Mouse (Mus musculus) heart, embryonic 16.5 days (tissue): ENCODE measurements at regions not wholly inside any gene's neighbourhood (a gene's known extent, or its start where the extent isn't known, plus 50 kb on each side); places are given as distances from the start of the nearest gene placed in this dataset.

Experiments
- ATAC-seq: fragments of 200-750 bp; cut with Nextera tagmentation; replicated peaks from 2 replicates; pipeline ENCODE4 v1.8.0; 2017; ENCODE audit warnings: moderate number of reproducible peaks; ENCODE audit not compliant: insufficient read depth, low FRiP score; ENCODE audit errors: extremely low read depth
- H3K27ac ChIP-seq: fragments of 300-500 bp; sonication (generic); 2 replicates; pipeline ENCODE4 v1.5.1; 2014; ENCODE audit warnings: mild to moderate bottlenecking, low read length, control low read depth, moderate library complexity
- H3K27me3 ChIP-seq: fragments of 300-500 bp; sonication (generic); 2 replicates; pipeline ENCODE4 v1.6.1; 2014; ENCODE audit warnings: low read length, mixed read lengths; ENCODE audit not compliant: control insufficient read depth, insufficient read depth
- H3K36me3 ChIP-seq: fragments of 300-500 bp; sonication (generic); 2 replicates; pipeline ENCODE4 v1.6.1; 2014; ENCODE audit not compliant: control insufficient read depth, insufficient read depth
- H3K4me1 ChIP-seq: fragments of 300-500 bp; sonication (generic); 2 replicates; pipeline ENCODE4 v1.6.1; 2014; ENCODE audit warnings: low read length, mixed read lengths; ENCODE audit not compliant: control insufficient read depth, insufficient read depth
- H3K4me2 ChIP-seq: fragments of 300-500 bp; sonication (generic); 2 replicates; pipeline ENCODE4 v1.6.1; 2014; ENCODE audit warnings: low read depth, mild to moderate bottlenecking, control low read depth, low read length
- H3K4me3 ChIP-seq: fragments of 300-500 bp; sonication (generic); 2 replicates; pipeline ENCODE4 v1.5.1; 2014; ENCODE audit warnings: mild to moderate bottlenecking, control low read depth, low read length
- H3K9ac ChIP-seq: fragments of 300-500 bp; sonication (generic); 2 replicates; pipeline ENCODE4 v1.6.1; 2014; ENCODE audit warnings: low read length, control low read depth
- H3K9me3 ChIP-seq: fragments of 300-500 bp; sonication (generic); replicated peaks from 2 replicates; pipeline ENCODE4 v1.6.1; 2016; ENCODE audit warnings: low read length; ENCODE audit not compliant: control insufficient read depth
- WGBS: fragments of 180-500 bp; shearing (Covaris S2); extraction: QIAGEN DNeasy Blood & Tissue Kit; methylation state at CpG from one replicate; pipeline ENCODE4 v1.1.7; 2014; 5-methylcytosine and 5-hydroxymethylcytosine counted together

- no peaks in the 10 kb centered on the region for H3K36me3 ChIP-seq
- H3K9me3 ChIP-seq = no peaks in the 10 kb centered on the region
- no peak overlapping the region for H3K9ac ChIP-seq
- ATAC-seq = no peak
- H3K4me3 ChIP-seq = no peak overlapping the region
- no peak overlapping the region for H3K4me2 ChIP-seq
- WGBS = 8% methylated on average over 1 of the region's 1 CpGs
- H3K27ac ChIP-seq = no peak overlapping the region
- no peaks in the 10 kb centered on the region for H3K4me1 ChIP-seq
- no peaks in the 10 kb centered on the region for H3K27me3 ChIP-seq
Observed at GRCm38 (mm10) chr4:58728641-58729040, 58.9 kb downstream of the Olfr267 start.

GRCm38 (mm10) chr4:58726424-58726823 lies 61.1 kb downstream of the Olfr267 start:
- no peak overlapping the region for H3K4me3 ChIP-seq
- H3K36me3 ChIP-seq = no peaks in the 10 kb centered on the region
- WGBS = 74% methylated on average over 2 of the region's 2 CpGs
- no peak overlapping the region for H3K9ac ChIP-seq
- no peak overlapping the region for H3K4me2 ChIP-seq
- H3K27me3 ChIP-seq = no peaks in the 10 kb centered on the region
- no peaks in the 10 kb centered on the region for H3K4me1 ChIP-seq
- no peaks in the 10 kb centered on the region for H3K9me3 ChIP-seq
- no peak overlapping the region for H3K27ac ChIP-seq
- no peak for ATAC-seq

GRCm38 (mm10) chr4:58722772-58723171 lies 64.7 kb downstream of the Olfr267 start:
- no peak overlapping the region for H3K4me3 ChIP-seq
- H3K27me3 ChIP-seq = no peaks in the 10 kb centered on the region
- no peak overlapping the region for H3K27ac ChIP-seq
- no peaks in the 10 kb centered on the region for H3K4me1 ChIP-seq
- no peaks in the 10 kb centered on the region for H3K9me3 ChIP-seq
- 49% methylated on average over 9 of the region's 9 CpGs for WGBS
- H3K9ac ChIP-seq = no peak overlapping the region
- no peaks in the 10 kb centered on the region for H3K36me3 ChIP-seq
- no peak for ATAC-seq
- no peak overlapping the region for H3K4me2 ChIP-seq

GRCm38 (mm10) chr4:58720682-58721081 lies 66.8 kb downstream of the Olfr267 start:
- WGBS = 82% methylated on average over 8 of the region's 8 CpGs
- H3K27ac ChIP-seq = no peak overlapping the region
- no peak overlapping the region for H3K9ac ChIP-seq
- no peaks in the 10 kb centered on the region for H3K4me1 ChIP-seq
- H3K27me3 ChIP-seq = no peaks in the 10 kb centered on the region
- H3K9me3 ChIP-seq = no peaks in the 10 kb centered on the region
- H3K36me3 ChIP-seq = no peaks in the 10 kb centered on the region
- no peak overlapping the region for H3K4me2 ChIP-seq
- ATAC-seq = no peak
- H3K4me3 ChIP-seq = no peak overlapping the region

GRCm38 (mm10) chr4:58716426-58716825 lies 71.1 kb downstream of the Olfr267 start:
- no peaks in the 10 kb centered on the region for H3K27me3 ChIP-seq
- 49% methylated on average over 11 of the region's 11 CpGs for WGBS

GRCm38 (mm10) chr4:58715846-58716245 lies 71.7 kb downstream of the Olfr267 start:
- no peak overlapping the region for H3K4me2 ChIP-seq
- H3K36me3 ChIP-seq = no peaks in the 10 kb centered on the region
- no peak overlapping the region for H3K27ac ChIP-seq
- WGBS = 72% methylated on average over 8 of the region's 8 CpGs
- H3K27me3 ChIP-seq = no peaks in the 10 kb centered on the region
- H3K4me3 ChIP-seq = no peak overlapping the region
- H3K4me1 ChIP-seq = no peaks in the 10 kb centered on the region; the same call in 1 of the 2 replicates
- H3K9ac ChIP-seq = no peak overlapping the region
- no peak for ATAC-seq
- H3K9me3 ChIP-seq = no peaks in the 10 kb centered on the region

More at GRCm38 (mm10) chr4:58716426-58716825, 71.1 kb downstream of the Olfr267 start:
- H3K4me2 ChIP-seq = no peak overlapping the region
- H3K36me3 ChIP-seq = no peaks in the 10 kb centered on the region
- no peak overlapping the region for H3K27ac ChIP-seq
- no peaks in the 10 kb centered on the region; the same call in 1 of the 2 replicates for H3K4me1 ChIP-seq
- no peak overlapping the region for H3K4me3 ChIP-seq
- H3K9me3 ChIP-seq = no peaks in the 10 kb centered on the region
- ATAC-seq = no peak
- H3K9ac ChIP-seq = no peak overlapping the region

- ATAC-seq = no peak
- H3K27ac ChIP-seq = no peak overlapping the region
- peaks cover 3% of the 10 kb centered on the region; the same call in 1 of the 2 replicates for H3K9me3 ChIP-seq
- no peaks in the 10 kb centered on the region for H3K36me3 ChIP-seq
- 58% methylated on average over 13 of the region's 13 CpGs for WGBS
- H3K4me3 ChIP-seq = no peak overlapping the region
- H3K4me1 ChIP-seq = no peaks in the 10 kb centered on the region; the same call in 1 of the 2 replicates
- H3K9ac ChIP-seq = no peak overlapping the region
- no peak overlapping the region; the same call in 1 of the 2 replicates for H3K4me2 ChIP-seq
- H3K27me3 ChIP-seq = no peaks in the 10 kb centered on the region
Observed at GRCm38 (mm10) chr4:58714221-58714620, 73.3 kb downstream of the Olfr267 start.

- no peak overlapping the region for H3K4me2 ChIP-seq
- no peaks in the 10 kb centered on the region; the same call in 1 of the 2 replicates for H3K4me1 ChIP-seq
- no peaks in the 10 kb centered on the region for H3K36me3 ChIP-seq
- H3K9me3 ChIP-seq = peaks cover 3% of the 10 kb centered on the region; the same call in 1 of the 2 replicates
- WGBS = 69% methylated on average over 2 of the region's 2 CpGs
- H3K27me3 ChIP-seq = no peaks in the 10 kb centered on the region
- no peak for ATAC-seq
- H3K4me3 ChIP-seq = no peak overlapping the region
- H3K9ac ChIP-seq = no peak overlapping the region
- no peak overlapping the region for H3K27ac ChIP-seq
Observed at GRCm38 (mm10) chr4:58712875-58713274, 74.6 kb downstream of the Olfr267 start.

- no peaks in the 10 kb centered on the region for H3K36me3 ChIP-seq
- 80% methylated on average over 10 of the region's 10 CpGs for WGBS
- H3K27me3 ChIP-seq = no peaks in the 10 kb centered on the region
- no peak for ATAC-seq
- no peak overlapping the region for H3K9ac ChIP-seq
- no peak overlapping the region for H3K4me2 ChIP-seq
- no peak overlapping the region for H3K4me3 ChIP-seq
- H3K4me1 ChIP-seq = no peaks in the 10 kb centered on the region; the same call in 1 of the 2 replicates
- H3K27ac ChIP-seq = no peak overlapping the region
- peaks cover 3% of the 10 kb centered on the region; the same call in 1 of the 2 replicates for H3K9me3 ChIP-seq
Observed at GRCm38 (mm10) chr4:58712166-58712565, 75.3 kb downstream of the Olfr267 start.
